Mouse (Mus musculus) ES-E14 (cell line): ENCODE data around the gene Cerk.

Experiments
- CHD2 ChIP-seq: IDR thresholded peaks from 2 replicates; pipeline ENCODE4 v1.6.1; 2014; ENCODE audit warnings: mild to moderate bottlenecking, low read depth, low read length, inconsistent platforms
- HCFC1 ChIP-seq: IDR thresholded peaks from 2 replicates; pipeline ENCODE4 v1.6.1; 2012; ENCODE audit warnings: low read length, inconsistent platforms, borderline replicate concordance; ENCODE audit not compliant: insufficient read depth
- MAFK ChIP-seq: IDR thresholded peaks from 2 replicates; pipeline ENCODE4 v1.6.1; 2014; ENCODE audit warnings: mild to moderate bottlenecking, low read depth, low read length, inconsistent platforms; ENCODE audit not compliant: insufficient read depth
- ZC3H11A ChIP-seq: IDR thresholded peaks from 2 replicates; pipeline ENCODE4 v1.6.1; 2012; ENCODE audit warnings: low read depth, mild to moderate bottlenecking, inconsistent platforms, low read length, borderline replicate concordance
- ZNF384 ChIP-seq: IDR thresholded peaks from 2 replicates; pipeline ENCODE4 v1.6.1; 2012; ENCODE audit warnings: low read depth, low read length, inconsistent platforms

GRCm38 (mm10) chr15:86090578-86090977 is 95.4 kb downstream of the Cerk start:
- TF ChIP-seq MAFK (no peak), ZC3H11A (no peak), ZNF384 (no peak), CHD2 (no peak), HCFC1 (no peak)
